Mouse (Mus musculus) frontal cortex, postnatal 14 days (tissue): ENCODE measurements around the gene Olfr1341.

Source experiments
- DNase-seq, 2 experiments: peaks; one replicate each; pipeline ENCODE4 v3.0.0; 2022; ENCODE audit warnings: low spot score in 2 of 2

Gene Olfr1341

GRCm38 (mm10) chr4:118703223-118703622 lies at the start of gene Olfr1341:
Olfr1341 (plus strand) TSS chr4:118703523.
- DNase-seq = no peak

DNA sequence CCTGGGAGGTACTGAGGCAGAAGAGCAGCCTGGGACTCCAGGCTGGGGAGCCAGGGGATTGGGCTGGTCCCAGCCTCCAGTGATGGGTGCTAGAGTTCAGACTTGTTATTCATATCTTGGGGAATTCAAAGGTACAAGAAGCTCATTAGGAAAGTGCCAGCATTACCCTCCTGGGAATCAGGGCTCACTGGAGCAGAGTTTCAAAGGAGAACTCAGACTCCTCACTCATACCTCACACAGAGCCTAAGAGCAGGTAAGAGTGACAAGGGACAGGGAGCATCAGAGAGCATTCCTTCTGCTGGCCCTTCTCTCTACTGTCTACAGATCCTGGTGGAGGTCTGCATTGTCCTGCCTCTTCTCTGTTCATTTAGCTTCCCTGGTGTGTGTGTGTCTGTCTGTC lies 44.7 kb upstream of the Olfr1341 start, which contains the start of gene Olfr62:
Gene Olfr62 (plus strand): TSS at position 301 of the 400 bp plus-strand sequence.
- DNase-seq = no peak

GRCm38 (mm10) chr4:118687086-118687485 lies 16.2 kb upstream of the Olfr1341 start:
- no peak for DNase-seq

DNA sequence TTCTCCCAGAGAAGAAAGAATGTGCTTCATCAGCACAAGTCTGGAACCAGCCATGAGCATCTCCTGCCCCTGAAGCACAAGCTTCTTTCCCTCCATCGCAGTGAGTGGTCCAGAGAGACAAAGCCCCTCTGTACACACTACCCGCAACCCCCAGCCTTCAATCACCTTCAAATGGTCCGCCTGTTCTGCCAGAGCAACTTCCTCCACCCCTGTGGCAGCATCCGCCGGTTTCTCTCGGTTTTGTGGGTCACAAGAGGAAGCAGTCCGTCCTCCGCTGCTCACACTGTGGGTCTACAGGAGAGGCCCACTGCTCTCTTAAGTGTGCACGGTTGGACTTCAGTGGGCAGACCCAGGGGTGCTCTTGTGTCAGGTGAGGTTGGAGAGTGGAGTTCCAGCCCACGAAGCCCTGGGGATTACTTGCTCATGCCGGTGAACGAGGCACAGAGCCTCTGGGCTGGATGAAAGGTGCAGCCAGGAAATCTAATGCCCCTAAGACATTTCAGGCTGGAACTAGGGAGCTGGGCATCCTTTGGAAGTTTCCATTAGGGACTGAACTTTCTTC lies 10.8 kb upstream of the Olfr1341 start, which contains the start of gene Olfr1342:
Gene Olfr1342 (minus strand): TSS at position 345 of the 562 bp plus-strand sequence.
- DNase-seq = no peak

- no peak for DNase-seq
Measured at GRCm38 (mm10) chr4:118693812-118694211, 9.5 kb upstream of the Olfr1341 start.

DNA sequence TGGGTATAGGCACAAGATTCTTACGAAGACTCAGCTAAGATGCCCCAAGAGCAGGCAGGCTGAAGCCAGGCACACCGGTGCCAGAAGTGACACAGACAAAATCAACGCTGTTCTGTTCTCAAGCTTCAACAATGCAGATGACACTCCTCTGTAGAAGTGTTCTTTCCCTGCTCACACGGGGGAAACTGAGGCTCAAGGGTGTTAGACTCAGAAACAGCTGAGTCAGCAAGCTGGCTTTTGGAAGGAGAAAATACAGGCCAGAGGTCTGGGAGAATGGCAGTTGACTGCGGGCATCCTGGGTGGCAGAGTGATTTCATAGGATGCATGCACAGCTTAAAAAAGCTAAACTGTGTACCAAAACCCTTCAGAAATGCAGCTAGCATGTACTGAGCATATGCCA lies 4.8 kb downstream of the Olfr1341 start:
- no peak for DNase-seq

DNA sequence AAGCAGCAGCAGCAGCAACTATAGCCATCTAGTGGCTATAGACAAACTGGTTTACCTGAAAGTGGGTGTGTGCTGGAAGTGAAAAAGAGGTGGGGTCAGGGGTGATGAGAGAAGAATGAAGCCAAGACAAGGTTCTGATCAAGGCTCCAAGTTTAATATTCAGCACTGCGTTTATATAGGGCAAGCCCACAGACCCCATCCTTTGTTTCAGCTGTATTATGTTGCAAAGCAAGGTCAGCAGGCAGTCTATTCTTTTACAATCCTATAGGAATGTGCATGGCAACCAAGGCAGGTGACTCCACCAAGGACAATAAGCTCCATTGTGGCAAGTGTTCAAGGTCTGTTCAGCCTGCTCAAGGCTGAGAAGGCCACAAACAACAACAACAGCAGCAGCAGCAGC lies 8.3 kb downstream of the Olfr1341 start:
- no peak for DNase-seq

- no peak for DNase-seq
Measured at GRCm38 (mm10) chr4:118719838-118720237, 16.5 kb downstream of the Olfr1341 start, which contains the start of gene Olfr1340. Olfr1340 (plus strand) TSS chr4:118720138.

DNA sequence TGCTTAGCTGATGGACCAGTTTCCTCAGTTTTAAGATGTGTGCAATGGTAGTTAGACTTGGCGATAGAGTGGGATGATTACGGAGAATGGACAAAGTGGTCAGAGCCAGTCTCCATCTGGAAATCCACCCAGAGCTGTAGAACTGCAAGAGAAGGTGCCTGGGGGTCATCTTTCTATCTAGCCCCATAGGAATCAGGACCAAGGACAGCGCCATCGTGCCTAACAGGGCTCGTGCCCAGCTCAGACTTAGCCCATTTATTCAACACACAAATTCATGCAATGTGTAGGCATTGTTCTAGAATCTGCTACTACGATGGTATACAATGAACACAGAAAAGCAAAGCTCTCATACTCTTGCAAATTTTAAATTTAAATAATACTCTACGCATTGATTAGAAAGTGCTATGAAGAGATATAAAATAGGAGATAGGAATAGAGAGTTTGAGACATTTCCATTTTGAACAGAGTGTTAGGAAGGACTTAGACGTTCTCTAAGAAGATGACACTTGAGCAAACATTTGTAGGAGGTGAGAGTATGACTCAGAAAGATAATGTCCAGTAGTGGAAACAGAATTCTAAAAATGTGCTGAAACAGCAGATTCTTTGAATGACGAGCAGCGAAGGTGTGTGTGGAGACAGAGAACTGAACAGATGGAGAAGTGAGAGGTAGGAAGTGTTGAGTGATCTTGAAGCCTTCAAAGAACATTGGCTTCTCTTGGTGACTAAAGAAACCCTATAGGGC lies 18.6 kb downstream of the Olfr1341 start:
- no peak for DNase-seq

GRCm38 (mm10) chr4:118731875-118732274 lies 28.6 kb downstream of the Olfr1341 start, which contains the start of gene Olfr1339:
Olfr1339 (plus strand) TSS chr4:118732175.
- DNase-seq = no peak

DNA sequence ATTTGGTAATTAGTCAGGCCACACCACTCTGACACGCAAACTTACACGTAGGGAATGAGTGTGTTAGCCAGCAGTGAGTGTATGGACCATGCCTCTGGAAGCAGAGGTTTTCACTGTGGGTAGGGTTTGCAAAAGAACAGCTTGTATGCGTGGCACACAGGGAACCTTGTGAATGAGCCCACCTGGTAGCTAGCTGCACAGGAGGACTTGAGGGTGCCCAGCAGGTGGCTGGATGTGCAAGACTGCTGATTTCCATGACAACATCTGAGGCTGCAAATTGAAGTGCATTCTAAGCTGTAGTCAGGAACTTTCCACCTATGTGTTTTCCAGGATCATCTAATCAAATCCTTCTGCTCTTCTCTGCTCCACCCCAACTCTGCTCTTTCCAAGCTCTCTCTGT lies 36.3 kb downstream of the Olfr1341 start:
- DNase-seq = no peak

DNA sequence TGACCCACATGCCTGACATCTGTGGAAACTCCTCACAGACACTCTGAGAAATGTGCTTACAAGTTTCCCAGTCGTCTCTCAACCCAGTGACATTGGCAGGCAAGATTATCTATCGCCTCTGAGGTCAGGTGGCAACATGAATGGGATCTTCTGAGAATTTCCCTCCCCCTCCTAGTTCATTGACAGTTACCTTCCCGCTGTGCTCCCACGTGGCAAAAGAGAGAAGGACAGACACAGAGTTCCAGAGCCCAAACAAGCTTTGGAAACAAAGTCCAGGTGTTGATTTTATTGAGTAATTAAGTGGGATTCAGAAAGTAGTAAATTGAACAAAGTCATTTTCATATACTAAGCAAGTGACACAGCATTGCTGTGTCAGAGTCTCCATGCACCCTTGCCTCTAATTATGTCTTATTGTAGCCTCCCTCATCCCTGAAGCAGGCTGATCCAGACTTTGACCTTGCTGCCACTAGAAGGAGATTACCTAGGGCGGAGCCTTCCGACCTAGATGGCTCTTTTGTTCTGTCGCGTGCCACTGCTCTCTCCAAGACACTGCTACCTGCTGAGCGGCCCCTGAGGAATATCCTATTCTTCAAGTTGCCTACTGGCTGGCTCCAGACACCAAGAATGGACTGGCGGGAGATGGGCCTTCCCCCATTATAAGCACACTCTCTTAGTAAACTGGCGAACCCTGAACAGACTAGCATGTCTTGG lies 37.8 kb downstream of the Olfr1341 start:
- DNase-seq = no peak

- no peak for DNase-seq
Measured at GRCm38 (mm10) chr4:118741881-118742280, 38.6 kb downstream of the Olfr1341 start.

DNA sequence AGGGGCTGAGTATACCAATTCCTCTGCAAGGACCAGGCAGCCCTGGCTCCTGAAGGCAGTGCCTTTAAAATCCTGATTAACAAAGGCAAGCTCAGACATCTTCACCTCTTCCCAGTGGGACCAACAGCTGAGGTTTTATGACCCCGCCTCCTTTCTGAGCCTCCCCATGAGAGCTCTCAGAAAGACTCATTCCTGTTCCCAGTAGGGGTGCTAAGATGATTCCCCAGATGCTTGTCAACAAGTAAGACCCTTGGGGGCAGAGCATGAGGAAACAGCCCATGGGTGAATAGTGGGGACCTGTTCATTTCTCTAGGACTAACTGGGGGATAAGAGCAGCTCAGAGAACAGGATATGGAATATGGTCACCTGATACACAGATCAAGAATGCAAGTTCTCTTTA lies 55.3 kb downstream of the Olfr1341 start, which contains the start of gene Olfr1338:
Gene Olfr1338 (minus strand): TSS at position 101 of the 400 bp plus-strand sequence.
- DNase-seq = no peak
